Mouse (Mus musculus): ENCODE results near the gene Tgm1. TPM values are rescaled to one million over a fixed set of nuclear protein-coding genes. Genes with fewer than 3 reads are reported as not detected.

Tgm1 gene
- polyA plus RNA-seq, 1 experiment from 2014 or later, result 4.7 TPM

DNA sequence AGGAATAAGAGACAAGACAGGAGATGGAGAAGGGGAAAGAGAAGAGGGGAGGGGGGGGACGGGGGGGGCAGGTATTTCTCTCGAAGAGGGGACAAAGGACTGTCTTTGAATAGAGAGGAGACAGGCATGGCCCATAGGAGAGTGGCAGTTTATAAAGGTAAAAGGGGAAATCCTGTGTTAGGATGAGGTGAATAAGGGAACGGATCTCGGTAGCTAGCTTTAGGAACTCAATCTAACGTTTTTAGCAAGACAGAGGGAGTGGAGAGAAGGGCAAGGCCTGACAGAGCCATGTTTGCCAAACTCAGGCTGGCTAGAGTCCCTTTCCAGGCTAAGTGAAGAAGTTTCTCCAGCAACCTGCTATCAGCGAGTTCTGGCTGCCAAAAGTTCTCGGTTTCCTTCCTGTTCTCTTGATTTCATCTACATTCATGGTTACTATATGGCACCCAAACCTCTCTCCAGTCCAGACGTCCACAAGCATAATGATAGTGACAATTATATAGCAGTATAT, 8.8 kb upstream of the Tgm1 start:
- Histone ChIP-seq H3K4me1 (peaks cover 9% of the 10 kb centered on the region), H3K4me3 (peak overlapping the region; percentile 84), H3K4me2 (peak overlapping the region; percentile 74), H3K9ac (peak overlapping the region; percentile 79), H3K27ac (peak overlapping the region; percentile 71; the same call in 1 of the 2 replicates), H3K9me3 (no peaks in the 10 kb centered on the region), H3K36me3 (peaks cover 21% of the 10 kb centered on the region), H3K27me3 (no peaks in the 10 kb centered on the region)
- WGBS, result 47% methylated on average over 8 of the region's 8 CpGs
- ATAC-seq (ENCODE audit: insufficient number of reproducible peaks, insufficient read depth, low FRiP score, low TSS enrichment, low read depth), result no peak

DNA sequence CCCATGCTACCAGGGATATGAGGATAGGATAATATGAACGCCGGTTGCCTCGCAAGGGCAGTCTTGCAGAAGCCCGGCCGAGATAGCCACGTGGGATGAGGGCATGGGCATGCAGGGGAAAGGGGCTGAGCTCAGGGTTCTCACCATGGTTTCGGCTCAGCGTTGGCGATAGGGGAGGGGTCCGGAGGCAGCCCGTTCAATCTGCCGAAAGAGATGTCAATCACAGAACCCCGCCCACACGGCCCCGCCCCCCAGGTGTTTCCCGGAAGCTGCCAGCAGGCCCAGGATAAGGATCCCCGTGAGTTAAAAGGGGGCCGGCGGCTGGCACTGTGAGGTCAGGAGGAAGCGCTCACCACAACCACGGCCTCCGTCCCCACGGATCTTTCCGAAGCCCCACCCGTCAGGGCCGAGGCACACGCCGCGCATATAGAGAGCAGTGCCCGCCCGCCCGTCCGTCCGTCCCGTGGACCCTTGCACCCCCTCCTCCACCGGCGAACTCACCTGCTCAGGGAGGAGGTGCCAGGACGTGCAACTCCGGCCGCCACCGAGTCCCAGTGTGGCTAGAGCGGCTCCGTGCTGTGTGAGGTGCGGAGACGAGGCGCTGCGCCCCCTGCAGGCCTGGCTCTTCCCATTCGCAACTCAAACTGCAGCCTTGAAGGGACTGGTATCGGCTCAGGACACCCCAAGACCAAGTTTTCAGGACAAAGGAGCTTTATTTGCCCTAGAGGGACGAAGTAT, 8.1 kb upstream of the Tgm1 start, which contains the start of gene Rabggta:
Gene Rabggta (minus strand): TSS at position 564 of the 738 bp plus-strand sequence.
- H3K4me2 ChIP-seq, result peak within 1 kb of the TSS; percentile 74
- H3K9me3 ChIP-seq, result no peaks in the 10 kb centered on the region
- peak within 1 kb of the TSS; percentile 71 for H3K27ac ChIP-seq
- peak within 1 kb of the TSS; percentile 84 for H3K4me3 ChIP-seq
- ATAC-seq (ENCODE audit: insufficient number of reproducible peaks, insufficient read depth, low FRiP score, low TSS enrichment, low read depth), result peak; percentile 93
- peaks cover 27% of the 10 kb centered on the region for H3K36me3 ChIP-seq
- peaks cover 9% of the 10 kb centered on the region for H3K4me1 ChIP-seq
- peak within 1 kb of the TSS; percentile 79 for H3K9ac ChIP-seq
- under 1% methylated on average over 50 of the region's 50 CpGs for WGBS
- no peaks in the 10 kb centered on the region for H3K27me3 ChIP-seq

DNA sequence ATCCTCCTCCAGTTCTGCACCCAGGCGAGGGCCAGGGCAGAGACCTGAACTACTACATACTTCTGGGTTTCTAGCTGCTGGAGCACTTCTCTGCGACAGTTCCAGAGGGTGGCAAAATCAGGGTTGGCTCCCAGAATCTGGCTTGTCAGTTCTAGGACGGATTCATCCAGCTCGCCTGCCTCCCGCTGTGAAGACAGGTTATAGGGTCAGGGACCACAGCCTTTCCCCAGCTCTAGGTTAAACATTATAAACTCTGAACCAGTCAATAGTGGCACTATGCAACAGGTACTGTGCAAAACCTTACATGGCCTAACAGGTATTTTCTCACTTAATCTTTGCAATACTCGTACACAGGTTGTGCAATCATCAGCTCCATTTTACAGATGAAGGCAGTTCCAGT, 7.3 kb upstream of the Tgm1 start:
- H3K4me3 ChIP-seq, result peak overlapping the region; percentile 84
- H3K9ac ChIP-seq, result peak overlapping the region; percentile 79
- 78% methylated on average over 6 of the region's 6 CpGs for WGBS
- peaks cover 9% of the 10 kb centered on the region for H3K4me1 ChIP-seq
- H3K4me2 ChIP-seq, result peak overlapping the region; percentile 74
- no peaks in the 10 kb centered on the region for H3K9me3 ChIP-seq
- H3K27ac ChIP-seq, result peak overlapping the region; percentile 71; the same call in 1 of the 2 replicates
- peaks cover 35% of the 10 kb centered on the region for H3K36me3 ChIP-seq
- no peaks in the 10 kb centered on the region for H3K27me3 ChIP-seq
- no peak for ATAC-seq (ENCODE audit: insufficient number of reproducible peaks, insufficient read depth, low FRiP score, low TSS enrichment, low read depth)

DNA sequence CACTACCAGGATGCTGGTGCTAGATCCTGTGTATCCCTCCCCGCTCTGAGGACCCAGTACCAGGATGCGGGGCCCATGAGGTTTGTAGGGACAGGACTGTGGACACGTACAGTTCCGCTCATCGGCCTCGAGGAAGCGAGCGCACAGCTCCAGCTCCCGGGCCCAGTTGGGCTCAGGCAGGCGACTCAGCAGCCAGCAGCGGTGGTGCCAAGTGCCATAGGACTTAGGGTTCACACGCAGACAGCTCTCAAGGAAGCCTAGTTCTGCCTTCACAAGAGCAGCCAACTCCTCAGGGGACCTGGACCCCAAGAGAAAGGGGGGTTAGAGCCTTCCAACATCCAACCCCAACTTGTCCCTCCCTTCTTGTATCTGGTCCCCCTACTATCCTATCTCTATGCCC, 6.9 kb upstream of the Tgm1 start:
- Histone ChIP-seq H3K27ac (no peak overlapping the region), H3K27me3 (no peaks in the 10 kb centered on the region), H3K36me3 (peaks cover 35% of the 10 kb centered on the region), H3K4me3 (no peak overlapping the region), H3K4me1 (peaks cover 9% of the 10 kb centered on the region), H3K4me2 (peak overlapping the region; percentile 74; the same call in 1 of the 2 replicates), H3K9me3 (no peaks in the 10 kb centered on the region), H3K9ac (0 out of 2 replicates have a peak overlapping the region, but pooled peaks have one; percentile 37)
- 88% methylated on average over 12 of the region's 12 CpGs for WGBS
- ATAC-seq (ENCODE audit: insufficient number of reproducible peaks, insufficient read depth, low FRiP score, low TSS enrichment, low read depth), result no peak

DNA sequence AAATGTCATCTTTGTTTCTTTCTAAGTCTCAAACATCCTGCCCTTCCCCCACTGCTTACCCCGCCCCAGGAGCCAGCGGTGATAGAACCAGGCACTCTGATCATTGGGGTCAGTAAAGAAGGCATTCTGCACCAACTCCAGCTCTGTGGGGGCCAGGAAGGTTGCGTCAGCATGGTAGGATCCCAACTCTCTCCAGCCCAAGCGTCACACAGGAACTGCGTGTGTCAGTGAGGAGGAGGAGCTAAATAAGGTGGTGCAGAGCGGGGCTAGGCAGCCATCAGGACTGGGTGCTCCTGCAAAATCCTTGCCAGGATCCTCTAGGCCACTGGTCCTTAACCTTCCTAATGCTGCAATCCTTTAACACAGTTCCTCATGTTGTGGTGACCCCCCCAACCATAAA, 6.0 kb upstream of the Tgm1 start:
- Histone ChIP-seq H3K27ac (no peak overlapping the region), H3K4me1 (peaks cover 14% of the 10 kb centered on the region), H3K9ac (no peak overlapping the region), H3K4me3 (no peak overlapping the region), H3K9me3 (no peaks in the 10 kb centered on the region), H3K36me3 (peaks cover 35% of the 10 kb centered on the region), H3K4me2 (no peak overlapping the region), H3K27me3 (no peaks in the 10 kb centered on the region)
- ATAC-seq (ENCODE audit: insufficient number of reproducible peaks, insufficient read depth, low FRiP score, low TSS enrichment, low read depth), result no peak
- 87% methylated on average over 6 of the region's 6 CpGs for WGBS

- Histone ChIP-seq H3K4me2 (no peak overlapping the region), H3K4me1 (peaks cover 30% of the 10 kb centered on the region), H3K9ac (no peak overlapping the region), H3K9me3 (no peaks in the 10 kb centered on the region), H3K27ac (no peak overlapping the region), H3K4me3 (no peak overlapping the region), H3K36me3 (peaks cover 35% of the 10 kb centered on the region), H3K27me3 (peaks cover 24% of the 10 kb centered on the region)
- no peak for ATAC-seq (ENCODE audit: insufficient number of reproducible peaks, insufficient read depth, low FRiP score, low TSS enrichment, low read depth)
- WGBS, result 46% methylated on average over 8 of the region's 8 CpGs
Observed at GRCm38 (mm10) chr14:55716884-55717283, 3.2 kb upstream of the Tgm1 start.

- 92% methylated on average over 6 of the region's 6 CpGs for WGBS
- Histone ChIP-seq H3K4me3 (no peak overlapping the region), H3K4me1 (peaks cover 27% of the 10 kb centered on the region), H3K9me3 (no peaks in the 10 kb centered on the region), H3K36me3 (peaks cover 35% of the 10 kb centered on the region), H3K9ac (no peak overlapping the region), H3K27ac (no peak overlapping the region), H3K27me3 (peaks cover 27% of the 10 kb centered on the region), H3K4me2 (no peak overlapping the region)
- ATAC-seq (ENCODE audit: insufficient number of reproducible peaks, insufficient read depth, low FRiP score, low TSS enrichment, low read depth), result no peak
Observed at GRCm38 (mm10) chr14:55716271-55716670, 2.5 kb upstream of the Tgm1 start.

DNA sequence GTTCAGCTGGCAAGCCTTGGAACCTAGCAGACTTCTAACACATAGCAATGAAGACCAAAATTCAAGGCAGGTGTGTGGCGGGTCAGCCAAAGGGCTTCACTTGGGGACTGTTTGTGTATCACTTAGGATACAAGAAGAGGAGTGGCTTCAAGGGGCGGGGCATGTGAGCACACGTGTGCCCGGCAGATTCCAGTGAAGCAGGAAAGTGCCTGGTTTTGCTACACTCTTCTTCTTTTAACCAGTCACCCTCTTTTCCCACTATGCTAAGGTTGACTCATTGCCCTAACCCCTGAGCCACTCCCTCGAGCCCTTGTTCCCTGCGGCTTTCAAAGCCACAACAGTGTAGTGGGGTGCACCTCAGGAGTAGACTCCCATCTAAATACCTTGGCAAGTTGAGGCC, 1.2 kb upstream of the Tgm1 start:
- H3K36me3 ChIP-seq, result peaks cover 35% of the 10 kb centered on the region
- H3K27me3 ChIP-seq, result peaks cover 27% of the 10 kb centered on the region
- no peak overlapping the region for H3K9ac ChIP-seq
- 23% methylated on average over 6 of the region's 6 CpGs for WGBS
- H3K4me3 ChIP-seq, result no peak overlapping the region
- ATAC-seq (ENCODE audit: insufficient number of reproducible peaks, insufficient read depth, low FRiP score, low TSS enrichment, low read depth), result no peak
- peaks cover 20% of the 10 kb centered on the region for H3K4me1 ChIP-seq
- no peak overlapping the region for H3K27ac ChIP-seq
- H3K4me2 ChIP-seq, result no peak overlapping the region
- no peaks in the 10 kb centered on the region for H3K9me3 ChIP-seq

DNA sequence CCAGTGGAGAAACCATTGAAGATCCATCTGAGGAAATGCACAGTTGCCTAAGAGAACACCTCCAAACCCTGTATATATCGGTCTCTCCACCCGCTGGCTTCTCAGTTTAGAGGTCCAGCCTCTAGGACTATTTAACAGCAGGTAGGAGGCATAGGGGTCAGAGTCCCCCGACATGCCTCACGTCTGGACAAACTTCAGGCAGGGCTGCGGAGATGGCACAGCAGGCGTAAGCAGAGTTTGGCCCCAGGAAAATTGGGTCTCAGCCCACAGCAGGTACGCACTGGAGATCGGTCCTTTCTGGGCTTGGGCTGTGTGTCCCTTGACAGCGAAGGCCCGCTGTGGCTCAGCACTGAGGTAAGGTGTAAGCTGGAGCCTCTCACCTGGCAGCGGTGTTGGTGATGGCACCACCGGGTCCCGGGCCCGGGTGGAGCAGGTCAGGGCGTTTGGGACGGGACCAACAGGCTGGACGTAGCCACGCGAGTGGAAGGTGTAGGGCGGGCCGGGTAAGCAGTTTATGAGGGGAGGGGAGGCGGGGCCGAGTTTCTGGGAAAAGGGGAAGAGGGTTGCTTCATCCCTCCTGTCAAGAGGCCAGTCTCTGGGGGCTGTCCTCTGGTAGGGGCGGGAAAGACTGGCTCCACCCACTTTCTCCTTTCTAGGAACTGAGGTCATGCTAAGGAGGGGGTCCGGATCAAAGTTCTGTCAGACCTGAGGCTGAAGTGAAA, 558 bp downstream of the Tgm1 start:
- H3K9me3 ChIP-seq, result no peaks in the 10 kb centered on the region
- H3K4me3 ChIP-seq, result peak overlapping the region; percentile 27
- WGBS, result 15% methylated on average over 25 of the region's 25 CpGs
- peaks cover 18% of the 10 kb centered on the region for H3K36me3 ChIP-seq
- peak overlapping the region; percentile 50 for H3K4me2 ChIP-seq
- peaks cover 20% of the 10 kb centered on the region for H3K4me1 ChIP-seq
- H3K27me3 ChIP-seq, result peaks cover 27% of the 10 kb centered on the region
- no peak overlapping the region; the same call in 1 of the 2 replicates for H3K27ac ChIP-seq
- no peak for ATAC-seq (ENCODE audit: insufficient number of reproducible peaks, insufficient read depth, low FRiP score, low TSS enrichment, low read depth)
- H3K9ac ChIP-seq, result peak overlapping the region; percentile 59

DNA sequence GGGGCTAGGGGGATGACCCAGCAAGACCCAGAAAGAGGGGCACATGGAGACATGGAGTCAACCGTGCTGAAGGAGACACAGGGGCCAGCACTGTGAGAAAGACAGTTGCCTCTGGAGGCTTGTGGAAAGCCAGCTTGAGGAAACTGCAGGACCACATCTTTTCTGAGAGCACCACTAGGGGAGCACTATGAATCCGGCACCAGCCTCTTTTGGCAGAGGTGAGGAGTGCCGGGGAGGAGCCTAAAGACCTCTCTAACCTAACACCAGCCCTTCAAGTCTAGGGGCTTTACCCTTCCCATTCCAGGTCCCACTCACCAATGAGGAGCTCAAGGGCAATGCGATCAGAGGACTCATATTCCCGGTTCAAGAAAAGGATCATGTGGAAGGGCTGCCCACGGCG, 1.9 kb downstream of the Tgm1 start:
- Histone ChIP-seq H3K36me3 (peaks cover 7% of the 10 kb centered on the region; the same call in 1 of the 2 replicates), H3K4me1 (peaks cover 20% of the 10 kb centered on the region), H3K4me2 (no peak overlapping the region), H3K9ac (no peak overlapping the region), H3K9me3 (no peaks in the 10 kb centered on the region), H3K4me3 (no peak overlapping the region), H3K27me3 (peaks cover 27% of the 10 kb centered on the region), H3K27ac (no peak overlapping the region)
- ATAC-seq (ENCODE audit: insufficient number of reproducible peaks, insufficient read depth, low FRiP score, low TSS enrichment, low read depth), result no peak
- WGBS, result 85% methylated on average over 7 of the region's 7 CpGs

DNA sequence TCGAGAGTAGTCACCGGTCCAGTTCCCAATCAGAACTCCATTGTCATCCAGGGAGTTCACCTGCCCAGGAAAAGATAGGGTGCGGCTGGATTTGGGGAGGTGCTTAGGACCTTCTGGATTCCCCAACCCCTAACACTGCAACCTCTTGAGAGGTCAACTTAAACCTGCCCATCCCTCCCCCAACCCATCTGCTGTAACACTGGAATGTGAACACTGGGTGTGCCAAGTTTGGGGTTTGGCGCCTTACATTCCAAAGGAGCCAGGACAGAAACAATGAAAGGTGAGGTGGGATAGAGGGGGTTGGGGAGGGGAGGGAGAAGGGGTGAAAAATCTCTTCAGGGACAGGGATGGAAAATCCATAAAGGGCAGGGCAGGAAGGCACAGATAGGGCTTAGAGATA, 4.2 kb downstream of the Tgm1 start:
- Histone ChIP-seq H3K9ac (no peak overlapping the region), H3K27me3 (peaks cover 27% of the 10 kb centered on the region), H3K36me3 (no peaks in the 10 kb centered on the region), H3K4me1 (peaks cover 14% of the 10 kb centered on the region), H3K4me3 (no peak overlapping the region), H3K9me3 (no peaks in the 10 kb centered on the region), H3K4me2 (no peak overlapping the region), H3K27ac (no peak overlapping the region)
- WGBS, result 83% methylated on average over 4 of the region's 4 CpGs
- no peak for ATAC-seq (ENCODE audit: insufficient number of reproducible peaks, insufficient read depth, low FRiP score, low TSS enrichment, low read depth)

All from embryonic facial prominence, embryonic 13.5 days (tissue).